Mouse (Mus musculus) urinary bladder, adult 18-20 months (tissue): ENCODE data around the gene Nfyc.

Experiments
- DNase-seq, 2 experiments: peaks; one replicate each; pipeline ENCODE4 v3.0.0; 2022; ENCODE audit warnings: low spot score in 2 of 2, mixed read lengths in 2 of 2

Gene Nfyc

DNA sequence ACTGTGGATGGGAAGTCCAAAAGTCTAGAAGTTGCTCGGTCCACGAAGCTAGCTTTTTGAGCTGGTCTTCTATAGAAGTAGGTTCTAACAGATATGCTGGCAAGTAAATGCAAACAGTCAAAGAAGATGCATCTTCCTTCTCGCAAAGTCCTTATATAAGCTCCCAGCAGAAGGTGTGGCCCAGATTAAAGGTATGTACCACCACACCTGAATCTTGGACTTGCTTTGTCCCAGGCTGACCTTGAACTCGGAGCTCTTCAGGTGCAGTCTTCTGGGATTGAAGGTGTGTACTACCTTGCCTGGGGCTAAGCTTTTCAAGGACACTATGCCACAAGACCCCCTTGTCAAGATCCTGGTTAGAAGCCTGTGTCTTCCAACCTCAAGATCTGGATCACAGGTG lies at the start of gene Nfyc:
TSS of gene Nfyc (minus strand) at position 101 of the 400 bp plus-strand sequence.
- no peak for DNase-seq

DNA sequence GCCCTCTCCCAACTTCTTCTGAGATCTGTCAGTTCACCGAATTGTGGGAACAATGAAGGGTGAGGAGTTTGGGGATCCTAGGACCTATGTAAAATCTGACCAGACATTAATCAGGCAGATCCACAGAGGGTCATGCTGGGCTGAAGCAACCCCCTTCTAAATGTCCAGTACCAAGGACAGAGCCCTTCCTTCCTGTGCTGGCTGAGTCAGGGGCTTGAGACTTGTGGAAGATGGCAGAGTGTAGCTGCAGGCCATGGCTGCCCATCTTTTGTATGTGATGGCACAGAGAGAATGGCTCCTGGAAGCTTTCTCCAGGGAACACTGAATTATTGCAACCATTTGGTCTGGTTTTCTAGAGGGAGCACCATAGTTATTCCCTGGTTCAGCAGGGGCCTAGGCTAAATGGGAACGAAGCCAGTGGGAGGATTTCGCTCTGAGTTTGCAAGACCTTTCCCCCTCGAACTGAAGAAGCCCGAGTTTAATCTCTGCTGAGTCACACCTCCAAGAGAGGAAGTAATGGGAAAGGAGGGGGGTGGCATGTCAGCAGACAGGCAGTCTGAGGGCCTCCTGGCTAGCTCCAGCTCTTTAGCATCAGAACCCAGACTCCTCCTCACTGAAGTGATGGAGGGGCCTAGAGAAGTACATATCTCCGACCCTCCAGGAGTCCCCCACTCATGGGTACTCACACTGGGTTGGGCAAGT lies 49.5 kb upstream of the Nfyc start:
- DNase-seq, result no peak

DNA sequence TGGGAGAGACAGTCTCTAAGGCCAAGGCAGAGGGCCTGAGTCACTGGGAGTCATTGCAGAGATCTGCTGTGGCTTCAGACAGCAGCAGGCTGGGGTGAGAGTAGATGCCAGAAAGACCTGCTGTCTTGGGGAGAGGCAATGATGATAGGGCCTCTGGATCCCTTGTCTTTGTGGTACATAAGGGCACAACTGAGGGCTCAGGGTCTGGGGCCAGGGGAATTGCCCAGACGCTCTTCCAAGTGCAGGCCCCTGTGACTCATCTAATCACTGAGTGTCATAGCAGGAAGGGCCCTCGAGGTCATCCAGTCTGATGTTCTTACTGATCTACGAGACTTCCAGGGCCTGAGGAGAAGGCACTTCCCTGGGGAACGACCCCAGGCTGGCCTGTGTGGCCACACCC lies 48.0 kb upstream of the Nfyc start:
- no peak for DNase-seq

DNA sequence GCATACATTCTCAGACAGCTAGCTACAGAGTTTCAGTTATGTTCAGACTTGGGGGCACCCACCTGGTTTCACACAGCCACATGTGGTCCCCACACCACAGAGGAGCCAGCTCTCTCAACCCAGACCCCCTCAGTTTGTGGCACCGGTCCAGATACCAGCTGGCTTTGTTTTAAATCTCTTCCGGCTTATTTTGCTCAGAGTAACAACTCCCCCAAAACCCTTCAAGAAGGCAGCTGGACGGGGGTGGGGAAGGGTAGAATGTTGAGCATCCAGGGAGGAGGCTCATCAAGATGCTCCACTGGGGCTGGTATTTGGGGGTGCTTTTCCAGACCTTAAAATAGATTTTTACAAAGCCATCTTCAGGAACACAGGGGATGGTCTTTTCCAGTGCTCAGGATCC lies 47.4 kb upstream of the Nfyc start:
- DNase-seq, result no peak

DNA sequence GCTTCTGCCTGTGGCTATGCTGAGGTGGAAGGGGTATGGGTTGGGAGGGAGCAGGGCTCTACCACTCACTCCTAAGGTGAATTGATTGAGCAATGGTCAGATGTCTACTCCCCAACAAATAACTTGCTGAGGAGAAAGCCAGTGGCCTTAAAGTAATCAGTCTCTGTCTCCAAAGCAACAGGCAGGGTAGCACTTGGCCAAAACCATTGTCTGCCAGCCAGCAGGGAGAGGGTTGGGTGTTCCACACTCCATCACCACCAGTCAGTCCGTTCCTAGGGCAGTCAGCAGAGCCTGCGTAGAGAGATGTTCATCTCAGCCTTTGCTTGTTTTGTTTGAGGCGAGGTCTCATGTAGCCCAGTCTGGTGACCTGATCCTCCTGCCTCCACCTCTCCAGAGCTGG lies 44.6 kb upstream of the Nfyc start:
- no peak for DNase-seq

DNA sequence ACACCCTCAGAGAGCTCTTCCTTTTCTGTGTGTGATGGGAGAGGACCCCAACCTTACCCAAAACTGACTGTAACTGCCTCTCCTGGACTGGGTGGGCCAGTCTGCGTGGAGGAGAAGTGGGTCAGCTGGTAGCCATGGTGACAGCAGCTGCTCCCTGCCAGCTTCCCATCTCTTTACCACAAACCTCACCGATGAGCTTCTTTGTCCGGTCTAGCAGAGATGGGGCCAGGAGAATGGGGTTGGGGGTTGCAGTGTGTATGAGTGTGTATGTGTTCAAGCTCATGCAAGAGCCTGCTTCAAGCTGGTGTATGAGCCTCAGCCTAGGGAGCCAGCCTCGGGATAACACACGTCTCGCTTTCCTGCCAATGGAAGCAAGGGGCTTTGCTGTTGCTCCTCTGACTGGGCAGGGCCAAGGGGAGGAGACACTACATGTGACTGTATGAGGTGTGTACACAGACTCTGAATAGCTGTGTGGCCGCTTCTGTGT lies 38.9 kb upstream of the Nfyc start:
- DNase-seq, result no peak

DNA sequence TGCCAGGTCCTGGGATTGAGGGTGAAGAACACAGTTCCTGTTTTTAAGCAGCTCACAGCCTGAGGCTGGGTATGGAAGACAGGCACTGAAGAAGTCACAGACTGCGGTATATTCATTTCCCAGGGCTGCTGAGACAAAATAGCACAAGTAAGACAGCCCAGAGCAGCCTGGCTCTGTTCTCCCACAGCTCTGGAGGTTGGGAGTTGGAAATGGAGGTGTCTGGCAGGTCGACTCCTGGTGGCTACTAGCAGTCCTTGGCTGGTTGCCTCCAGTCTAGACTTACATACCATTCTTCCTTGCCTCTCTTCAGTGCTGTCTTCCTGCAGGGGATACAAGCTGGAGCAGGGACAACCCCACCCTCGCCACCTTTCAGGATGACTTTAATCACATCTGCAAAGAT lies 37.6 kb upstream of the Nfyc start:
- no peak for DNase-seq

DNA sequence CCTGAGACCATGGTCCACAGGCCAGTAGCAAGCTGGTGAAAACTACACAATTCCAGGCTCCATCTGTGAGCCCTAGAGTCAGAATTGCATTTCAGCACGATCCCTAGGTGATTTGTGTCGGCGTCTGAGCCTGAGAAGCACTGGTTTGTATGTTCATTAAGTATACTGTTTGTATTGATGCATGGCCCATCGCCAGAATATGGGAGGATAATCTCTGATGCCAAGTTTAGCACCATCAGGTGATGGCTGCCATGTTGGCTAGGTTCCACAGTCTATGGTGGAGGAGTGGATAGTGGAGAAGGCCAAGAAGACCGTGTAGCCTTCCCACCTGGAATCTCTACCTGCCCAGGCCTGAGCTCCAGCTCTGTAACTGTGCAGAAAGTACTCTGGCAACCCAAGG lies 36.9 kb upstream of the Nfyc start:
- no peak for DNase-seq

DNA sequence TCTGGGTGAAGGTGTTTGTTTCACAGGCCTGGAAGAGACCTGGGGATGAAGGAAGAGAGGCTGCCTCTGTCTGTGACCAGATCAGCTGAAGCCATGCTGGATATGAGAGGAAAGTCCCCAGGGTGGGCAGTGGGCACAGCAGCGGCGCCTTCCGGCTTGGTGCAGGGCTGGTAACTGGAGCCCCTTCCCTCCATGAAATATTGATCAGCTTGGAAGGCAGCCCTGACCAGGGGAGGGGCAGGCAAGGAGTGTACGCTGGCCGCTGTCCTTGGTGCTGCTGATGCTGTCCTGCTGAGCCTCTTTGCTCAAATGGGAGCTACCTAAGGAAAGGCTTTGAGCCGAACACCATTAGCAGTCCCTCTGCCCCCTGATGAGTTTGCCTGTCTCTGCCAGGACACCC lies 34.8 kb upstream of the Nfyc start:
- peak in 1 of 2 experiments; percentile 19 for DNase-seq

DNA sequence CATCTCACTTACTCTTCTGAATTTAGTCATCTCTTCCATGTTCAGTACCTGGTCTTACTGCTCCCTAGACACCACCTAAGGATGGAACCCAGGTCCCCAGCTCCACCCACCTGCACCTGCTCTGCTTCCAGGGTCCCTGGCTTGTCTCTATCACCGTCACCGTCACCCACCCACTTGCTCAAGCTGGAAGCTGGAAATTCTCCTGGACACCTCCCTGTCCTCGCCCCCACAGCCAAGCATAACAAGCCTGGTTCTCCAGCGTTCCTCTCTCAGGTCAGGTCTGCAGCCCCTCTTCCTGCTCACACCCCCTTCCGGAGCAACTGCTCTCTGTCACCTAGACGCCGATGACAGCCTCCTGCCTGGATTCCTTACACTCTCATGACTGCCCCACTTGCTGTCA lies 28.5 kb upstream of the Nfyc start:
- DNase-seq, result no peak

DNA sequence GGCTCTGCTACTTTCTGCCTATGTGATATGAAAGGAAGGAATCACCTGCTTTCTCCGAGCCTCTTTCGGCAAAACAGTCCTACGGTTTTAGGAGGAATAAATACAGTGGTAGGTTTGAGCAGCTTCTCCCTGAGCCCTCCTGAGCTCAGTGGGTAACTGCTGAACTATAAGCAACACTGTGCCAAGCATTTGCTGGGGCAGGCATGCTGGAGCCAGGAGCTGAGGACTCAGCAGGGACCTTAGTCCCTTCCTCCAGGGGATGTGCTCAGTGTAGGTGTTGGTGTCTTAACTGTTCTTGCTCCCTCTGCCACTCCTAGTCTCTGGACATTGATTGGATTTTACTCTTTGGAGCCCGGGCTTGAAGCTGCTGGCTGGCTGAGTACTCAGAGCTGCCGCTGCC lies 25.0 kb upstream of the Nfyc start:
- DNase-seq, result no peak

DNA sequence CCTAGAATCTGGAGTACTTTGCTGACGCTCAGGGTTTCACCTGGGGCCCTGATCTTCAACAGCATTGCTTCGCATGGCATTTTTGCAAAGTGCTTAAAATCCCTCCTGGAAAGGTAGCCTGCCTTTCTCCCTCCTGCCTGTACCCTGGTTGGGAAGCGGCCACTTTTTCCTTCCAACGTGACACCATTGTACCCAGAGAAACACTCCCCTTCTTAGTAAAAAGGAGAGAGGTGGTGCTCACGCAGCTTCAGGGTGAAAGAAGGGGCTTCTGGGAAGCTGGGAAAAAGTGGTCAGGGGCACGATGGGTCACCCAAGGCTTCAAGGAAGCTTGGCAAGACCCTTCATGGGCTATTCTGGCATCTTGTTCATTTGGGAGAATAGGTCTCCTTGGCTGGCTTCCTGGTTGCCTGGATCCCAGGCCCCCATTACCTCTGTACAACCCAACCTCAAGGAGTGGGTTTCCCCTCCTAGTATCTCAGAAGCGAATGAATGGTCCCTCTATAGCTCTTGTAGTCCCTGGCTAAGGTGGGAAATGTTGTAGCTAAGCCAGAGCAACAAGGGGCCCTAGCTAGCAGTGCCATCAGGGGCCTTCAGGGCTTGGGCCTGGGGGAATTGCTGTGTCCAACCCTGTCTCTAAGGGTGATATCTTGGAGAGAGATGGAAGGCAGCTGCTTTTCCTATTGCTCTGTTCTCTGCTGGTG lies 24.1 kb upstream of the Nfyc start:
- DNase-seq, result no peak

DNA sequence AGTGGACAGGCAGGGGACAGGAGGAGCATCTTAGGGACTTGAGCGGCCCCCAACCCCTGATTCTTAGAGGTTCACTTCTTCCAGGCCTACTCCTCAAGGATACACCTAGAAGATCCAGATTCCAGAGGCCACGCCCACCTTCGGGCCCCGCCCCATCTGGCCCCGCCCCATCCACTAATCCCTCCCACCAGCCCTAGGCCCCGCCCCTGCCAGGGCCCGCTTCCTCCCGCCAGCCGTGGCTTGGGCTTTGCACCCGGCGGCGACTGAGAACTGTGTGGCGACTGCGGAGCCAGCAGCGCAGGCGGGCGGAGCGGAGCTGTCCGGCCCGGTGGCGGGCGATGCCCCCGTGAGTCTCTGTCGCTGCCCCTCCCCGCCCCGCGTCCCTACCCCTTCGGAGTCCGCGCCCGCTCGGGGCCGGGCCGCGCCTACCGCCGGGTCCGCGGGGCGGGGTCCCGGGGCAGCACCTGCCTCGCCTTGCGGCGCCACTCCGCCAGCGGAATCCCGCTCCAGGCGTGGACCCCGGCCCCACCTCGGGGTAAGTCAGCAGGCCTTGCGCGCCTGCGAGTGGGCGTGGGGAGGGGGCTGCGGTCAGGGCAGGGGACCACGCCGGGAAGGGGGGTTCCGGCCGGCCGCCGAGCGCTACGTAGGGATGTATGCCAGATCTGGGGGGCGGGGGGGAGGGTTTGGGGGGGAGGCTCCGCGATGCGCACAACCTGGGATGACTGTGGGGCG lies 23.4 kb upstream of the Nfyc start, which contains the start of gene Rims3:
TSS of gene Rims3 (plus strand) at position 229 of the 732 bp plus-strand sequence.
- peak in 1 of 2 experiments; percentile 10 for DNase-seq

DNA sequence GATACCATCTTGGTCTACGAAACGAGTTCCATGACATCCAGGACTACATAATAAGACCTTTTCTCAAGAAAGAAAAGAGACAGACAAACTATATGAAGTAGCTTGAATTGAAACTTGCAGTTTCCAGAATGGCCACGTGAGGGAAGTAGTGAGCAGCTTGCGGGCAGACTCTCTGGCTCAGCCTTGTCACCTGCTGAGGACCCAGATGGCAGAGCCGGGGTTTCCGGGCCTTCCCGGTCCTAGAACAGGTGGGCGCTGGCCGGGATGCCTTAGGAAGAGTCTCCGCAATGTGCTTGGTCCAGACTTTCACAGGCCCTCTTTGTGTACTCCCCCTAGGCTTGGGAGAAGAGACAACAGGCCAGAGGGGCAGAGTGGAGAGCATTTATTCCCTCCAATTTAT lies 19.6 kb upstream of the Nfyc start:
- peak; percentile 13 to 48 for DNase-seq

DNA sequence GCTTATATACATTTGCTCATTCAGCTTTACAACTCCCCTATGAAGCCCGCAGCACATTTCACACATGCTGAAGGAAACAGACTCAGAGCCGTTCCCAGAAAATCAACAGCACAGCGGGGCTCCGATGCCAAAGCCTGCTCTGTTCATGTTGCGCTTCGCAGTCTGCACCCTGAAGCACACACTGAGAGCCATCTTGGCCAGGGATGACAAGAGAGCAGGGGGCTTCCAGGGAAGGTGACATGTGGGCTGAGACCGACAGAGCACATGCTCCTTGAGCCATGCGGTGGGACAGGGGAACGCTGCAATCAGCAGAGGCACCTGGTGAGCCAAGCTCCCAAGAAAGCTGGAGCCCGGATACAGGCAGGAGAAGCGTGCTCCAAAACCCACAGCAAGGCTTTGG lies 18.1 kb upstream of the Nfyc start:
- no peak for DNase-seq

DNA sequence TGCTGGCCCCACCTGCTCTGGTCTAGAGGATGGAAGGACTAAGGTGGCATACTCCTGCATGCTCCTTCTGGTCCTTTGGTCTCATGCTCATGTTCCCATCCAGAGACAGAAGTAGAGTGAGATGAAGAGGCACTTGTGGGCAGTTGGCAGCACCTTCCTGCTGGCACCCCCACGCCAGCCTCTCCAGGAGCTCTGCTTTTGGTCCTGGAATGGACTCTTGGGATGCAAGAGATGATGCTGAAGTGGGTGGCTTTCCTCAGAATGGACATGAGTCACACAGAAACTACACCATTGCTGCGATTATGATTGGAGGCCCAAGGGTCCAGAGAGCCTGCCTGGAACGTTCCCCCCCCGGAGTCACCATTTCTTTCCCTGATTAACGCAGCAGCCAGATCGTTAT lies 17.5 kb upstream of the Nfyc start:
- DNase-seq, result no peak

DNA sequence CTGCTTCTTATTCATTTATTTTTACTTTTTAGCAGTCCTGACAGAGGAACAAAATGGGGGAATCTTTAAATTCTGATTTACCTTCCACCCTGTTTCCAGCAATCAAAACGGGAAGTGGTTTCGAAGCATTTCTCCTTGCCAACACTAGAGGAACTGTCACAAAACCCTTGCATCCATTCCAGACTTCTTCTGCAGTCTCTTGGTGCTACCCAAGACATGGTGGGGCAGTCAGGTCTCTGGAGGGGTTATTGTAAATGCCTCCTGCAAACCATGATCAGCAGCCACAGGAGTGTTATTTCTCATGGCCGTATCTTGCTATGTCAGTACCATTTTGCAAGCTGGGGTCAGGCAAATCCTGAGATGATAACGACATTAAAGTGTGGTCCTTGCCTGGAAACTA lies 13.7 kb upstream of the Nfyc start:
- no peak for DNase-seq

DNA sequence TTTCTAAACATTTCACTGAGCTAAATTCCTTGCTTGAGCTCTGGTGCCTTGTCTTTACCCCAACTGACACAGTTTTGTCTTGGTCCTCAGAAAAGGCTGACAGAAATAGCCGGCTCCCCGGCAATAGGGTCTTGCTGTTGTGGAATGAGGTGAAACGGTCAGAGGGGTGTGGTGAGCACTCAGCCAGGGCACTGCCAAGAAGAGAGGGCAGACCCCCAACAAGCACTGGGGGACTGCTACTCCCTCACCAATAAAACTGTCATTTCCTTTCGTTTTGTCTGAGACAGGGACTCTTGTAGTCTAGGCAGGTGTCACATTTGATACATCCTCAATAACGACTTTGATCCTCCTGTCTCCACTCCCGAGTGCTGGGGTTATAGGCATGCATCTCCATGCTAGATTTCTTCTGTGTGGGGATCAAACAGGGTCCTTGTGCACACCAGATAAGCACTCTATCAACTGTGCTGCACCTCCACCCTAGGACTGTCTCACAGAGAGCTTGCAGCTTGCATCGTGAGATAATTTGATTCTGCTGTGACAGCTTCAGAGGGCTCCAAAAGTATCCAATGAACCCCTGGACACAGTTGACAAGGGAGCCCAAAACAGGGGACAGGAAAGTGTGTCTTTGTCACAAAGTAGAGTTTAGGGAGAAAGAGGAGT lies 13.2 kb upstream of the Nfyc start:
- DNase-seq, result no peak

DNA sequence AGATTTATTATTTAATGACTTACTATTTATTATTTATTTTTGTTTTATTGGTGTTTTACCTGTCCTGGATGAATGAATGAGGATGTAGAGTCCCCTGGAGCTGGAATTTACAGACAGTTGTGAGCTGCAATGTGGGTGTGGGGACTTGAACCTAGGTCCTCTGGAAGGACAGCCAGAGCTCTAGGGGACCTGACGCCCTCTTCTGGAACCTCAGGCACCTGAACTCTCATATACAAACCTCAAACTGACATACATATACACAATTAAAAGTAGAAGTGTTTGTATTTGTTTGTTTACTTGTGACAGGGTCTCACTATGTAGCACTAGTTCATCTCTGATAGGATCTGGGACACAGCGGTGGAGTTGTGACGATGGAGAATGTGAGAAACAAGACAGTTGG lies 10.0 kb upstream of the Nfyc start:
- DNase-seq, result no peak

DNA sequence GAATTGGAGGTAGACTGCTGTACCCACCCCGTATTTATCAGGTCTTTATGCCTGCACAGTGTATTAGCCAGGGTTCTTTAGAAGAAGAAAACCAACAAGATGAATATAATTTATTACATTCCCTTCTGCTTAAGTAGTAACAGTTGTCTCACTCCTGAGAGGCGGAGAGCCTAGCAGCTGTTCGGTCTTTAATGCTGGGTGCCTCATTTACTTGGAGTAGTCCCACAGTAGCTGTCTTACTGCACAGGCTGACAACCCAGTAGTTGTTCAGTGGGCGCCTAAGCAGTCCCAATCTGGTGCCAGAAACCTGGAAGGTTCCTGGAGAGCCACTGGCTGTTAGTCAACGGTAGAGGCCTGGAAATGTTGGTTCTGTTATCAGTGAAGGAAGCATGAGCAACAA lies 605 bp downstream of the Nfyc start:
- no peak for DNase-seq

DNA sequence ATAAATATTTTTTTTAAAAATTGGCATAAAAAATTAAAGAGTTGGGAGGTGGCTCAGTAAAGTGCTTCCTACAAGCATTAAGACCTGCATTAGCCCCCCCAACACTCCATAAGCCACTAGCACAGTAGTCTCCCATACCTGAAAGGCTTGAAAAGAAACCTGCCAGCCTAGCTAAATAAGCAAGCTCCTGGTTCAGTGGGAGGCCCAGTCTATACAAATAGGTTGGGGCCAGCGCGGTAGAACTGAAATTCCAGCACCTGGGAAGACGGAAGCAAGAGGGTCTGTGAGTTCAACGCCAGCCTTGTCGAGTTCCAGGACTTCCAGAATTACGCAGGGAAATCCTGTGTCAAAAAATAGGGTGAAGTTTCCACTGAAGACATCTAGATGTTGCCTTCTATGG lies 5.0 kb downstream of the Nfyc start:
- DNase-seq, result no peak
